Mouse (Mus musculus) ES-E14 (cell line): Measurements from ENCODE around the gene Anapc11.

Experiments used
- CHD2 ChIP-seq: IDR thresholded peaks from 2 replicates; pipeline ENCODE4 v1.6.1; 2014; ENCODE audit warnings: mild to moderate bottlenecking, low read depth, low read length, inconsistent platforms
- HCFC1 ChIP-seq: IDR thresholded peaks from 2 replicates; pipeline ENCODE4 v1.6.1; 2012; ENCODE audit warnings: low read length, inconsistent platforms, borderline replicate concordance; ENCODE audit not compliant: insufficient read depth
- MAFK ChIP-seq: IDR thresholded peaks from 2 replicates; pipeline ENCODE4 v1.6.1; 2014; ENCODE audit warnings: mild to moderate bottlenecking, low read depth, low read length, inconsistent platforms; ENCODE audit not compliant: insufficient read depth
- ZNF384 ChIP-seq: IDR thresholded peaks from 2 replicates; pipeline ENCODE4 v1.6.1; 2012; ENCODE audit warnings: low read depth, low read length, inconsistent platforms

DNA sequence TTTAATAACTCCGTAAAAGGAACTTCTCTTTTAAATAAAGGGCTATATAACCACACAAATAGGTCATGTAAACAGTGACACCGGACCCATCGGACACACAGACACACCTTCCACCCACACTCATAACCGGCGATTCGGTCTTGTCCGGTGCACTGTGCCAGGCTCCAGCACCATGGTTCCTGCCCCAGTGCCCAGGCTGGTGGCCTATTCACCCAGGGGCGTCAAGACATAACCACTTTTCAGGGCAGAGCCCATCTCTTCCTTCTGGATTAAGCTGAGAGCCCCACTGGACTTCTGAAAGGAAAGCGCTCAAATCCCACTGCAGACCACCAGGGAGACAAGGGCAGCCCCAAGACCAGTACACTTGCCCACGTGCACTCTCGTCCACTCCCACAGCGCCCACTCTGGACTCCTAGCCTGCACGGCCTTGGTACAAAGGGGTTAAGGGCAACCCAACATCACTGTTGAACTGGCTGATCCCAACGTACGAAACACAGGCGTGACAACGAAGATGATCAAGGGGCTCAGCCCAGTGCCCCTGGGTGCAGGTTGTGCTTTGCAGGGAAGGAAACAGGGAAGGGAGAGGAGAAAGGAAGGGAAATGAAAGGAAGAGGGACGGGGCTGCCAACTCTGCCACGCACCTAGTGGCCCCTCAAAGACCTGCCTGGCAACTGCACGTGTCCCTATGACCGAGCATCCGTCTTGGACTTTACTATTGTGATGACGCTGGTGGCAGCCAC, 30.6 kb downstream of the Anapc11 start:
- TF ChIP-seq MAFK, result no peak
- TF ChIP-seq ZNF384, result no peak
- no peak for TF ChIP-seq HCFC1
- no peak for TF ChIP-seq CHD2
